Mouse (Mus musculus) CD4-positive, CD25-positive, alpha-beta regulatory T cell, adult 9 weeks (primary cell): ENCODE measurements around the gene Tmem145. TPM values are rescaled to one million over a fixed set of nuclear protein-coding genes. Genes with fewer than 3 reads are reported as not detected.

Experiments used
- polyA plus RNA-seq: library from polyadenylated mRNA; unstranded; fragments of 100-300 nt; shearing (Covaris generic); gene quantifications from one replicate; pipeline ENCODE4 v1.2.1, GENCODE M21; 2017

Gene Tmem145
- not detected for polyA plus RNA-seq

DNA sequence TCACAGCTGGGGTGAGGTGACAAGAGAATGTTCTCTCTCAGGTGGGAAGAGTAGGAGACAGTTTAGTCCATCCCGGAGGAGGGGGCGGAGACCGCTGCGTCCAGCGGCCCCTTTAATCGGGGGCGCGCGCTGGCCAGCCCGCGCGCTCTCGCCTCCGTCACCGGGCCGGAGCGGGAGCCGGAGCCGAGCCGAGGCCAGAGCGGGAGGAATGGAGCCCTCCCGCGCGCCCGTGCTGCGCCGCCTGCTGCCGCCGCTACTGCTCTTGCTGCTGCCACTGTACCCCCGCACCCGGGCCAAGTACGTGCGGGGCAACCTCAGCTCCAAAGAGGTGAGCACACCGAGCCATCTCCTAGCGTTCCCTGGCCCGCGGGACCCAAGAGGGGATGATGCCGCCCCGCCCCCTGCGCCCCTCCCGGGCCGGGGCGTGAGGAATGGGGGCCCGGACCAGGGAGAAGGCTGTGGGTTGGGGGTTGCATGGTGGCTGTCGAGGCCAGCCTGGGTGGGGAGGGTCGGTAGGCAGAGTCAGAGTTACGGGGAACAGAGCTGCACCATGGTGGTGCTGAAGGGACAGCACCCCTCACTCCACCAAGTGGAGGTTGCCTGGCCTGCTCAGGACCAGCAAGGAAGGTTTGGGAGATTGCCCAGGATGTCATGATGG lies at the start of gene Tmem145:
Gene Tmem145, plus strand, starts transcription at position 151 of the 658 bp plus-strand sequence.

GRCm38 (mm10) chr7:25267301-25267750 lies 38.6 kb upstream of the Tmem145 start, which contains the start of gene Cic:
Cic (plus strand) TSS chr7:25267704.

GRCm38 (mm10) chr7:25297454-25298325 lies 8.2 kb upstream of the Tmem145 start, which contains the start of gene Pafah1b3:
Pafah1b3 (minus strand) TSS chr7:25297986.

DNA sequence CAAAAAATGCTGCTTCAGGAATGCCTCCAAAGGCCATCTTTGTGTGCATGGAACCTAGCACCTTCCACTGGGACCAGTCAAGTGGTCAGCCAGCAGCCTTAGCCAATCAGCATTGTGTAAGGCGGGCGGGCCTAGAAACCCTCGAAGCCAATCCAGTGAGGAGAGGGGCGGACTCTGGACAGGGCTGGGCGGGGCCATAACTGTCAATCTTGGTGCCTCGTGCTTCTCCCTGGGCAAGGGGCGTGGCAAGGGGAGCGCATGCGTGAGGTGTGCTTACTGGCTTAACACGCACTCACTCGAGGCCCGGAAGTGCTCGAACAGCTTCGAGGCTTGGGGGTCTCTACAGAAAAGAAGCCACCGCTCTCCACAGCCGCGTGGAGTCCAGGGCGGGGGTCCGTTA lies 4.8 kb upstream of the Tmem145 start, which contains the start of gene Prr19:
Gene Prr19, plus strand, starts transcription at position 349 of the 400 bp plus-strand sequence.

DNA sequence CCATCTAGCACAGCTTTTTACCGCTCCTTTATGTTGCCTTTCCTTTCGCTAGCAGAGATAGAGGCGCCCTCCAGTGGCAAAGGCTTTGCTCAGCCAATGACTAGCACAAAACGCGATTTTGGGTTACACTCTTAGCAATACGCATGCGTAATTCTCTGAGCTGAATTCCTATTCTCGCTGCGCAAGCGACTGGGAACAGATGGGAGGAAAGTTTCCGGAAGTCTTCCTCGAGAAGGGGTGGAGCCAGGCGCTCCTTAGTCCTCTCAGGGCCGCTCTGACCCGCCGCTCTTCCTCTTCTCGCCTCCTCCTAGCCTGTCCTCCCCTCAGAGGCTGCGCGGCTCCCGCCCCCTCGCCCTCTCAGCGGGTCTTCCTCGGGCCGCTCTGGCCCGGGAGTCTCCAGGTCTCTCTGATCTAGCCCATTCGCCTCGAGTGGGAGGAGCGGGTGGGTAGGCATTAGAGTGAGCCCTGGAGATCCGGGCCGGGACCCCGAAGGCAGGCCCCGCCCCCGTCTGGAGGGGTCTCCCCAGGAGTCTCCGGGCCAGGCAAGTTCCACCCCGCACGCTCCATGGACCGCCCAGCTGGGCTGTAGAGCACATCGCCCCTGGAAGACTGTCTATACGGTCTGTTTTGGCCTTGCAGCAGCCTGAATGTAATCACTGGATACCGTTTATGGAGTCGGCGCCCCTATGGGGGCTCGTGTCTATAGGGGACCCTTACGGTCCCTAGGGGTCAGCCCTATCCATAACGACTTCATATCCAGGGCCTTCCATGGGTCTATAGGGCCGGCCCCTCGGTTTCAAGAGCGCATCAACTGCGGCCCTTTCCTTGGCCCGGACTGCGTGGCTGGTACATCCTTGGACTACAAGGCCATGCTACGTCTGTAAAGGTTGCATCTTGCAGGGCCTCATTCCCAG lies 10.9 kb downstream of the Tmem145 start, which contains the start of gene Megf8:
Gene Megf8, plus strand, starts transcription at position 633 of the 914 bp plus-strand sequence.

Other genes starting within 250 kb of the Tmem145 start
- 4.4 TPM for gene Grik5, start 233.8 kb upstream of the Tmem145 start, polyA plus RNA-seq
- 22.0 TPM for gene Zfp574, start 233.5 kb upstream of the Tmem145 start, polyA plus RNA-seq
- gene Pou2f2, start 126.4 kb upstream of the Tmem145 start, polyA plus RNA-seq = 124 TPM
- 45.4 TPM for gene Dedd2, start 85.5 kb upstream of the Tmem145 start, polyA plus RNA-seq
- 4.5 TPM for gene Zfp526, start 84.7 kb upstream of the Tmem145 start, polyA plus RNA-seq
- 6.8 TPM for gene Gsk3a, start 68.3 kb upstream of the Tmem145 start, polyA plus RNA-seq
- gene Erf, start 55.3 kb upstream of the Tmem145 start, polyA plus RNA-seq = 1.1 TPM
- 40.8 TPM for gene Cic, start 38.4 kb upstream of the Tmem145 start, polyA plus RNA-seq
- gene Pafah1b3, start 8.1 kb upstream of the Tmem145 start, polyA plus RNA-seq = 46.0 TPM
- gene Prr19, start 4.7 kb upstream of the Tmem145 start, polyA plus RNA-seq = not detected
- gene Megf8, start 11.1 kb downstream of the Tmem145 start, polyA plus RNA-seq = 0.22 TPM
- not detected for gene Cnfn, start 63.6 kb downstream of the Tmem145 start, polyA plus RNA-seq
- 17.7 TPM for gene Lipe, start 92.6 kb downstream of the Tmem145 start, polyA plus RNA-seq
- 0.62 TPM for gene Cxcl17, start 106.8 kb downstream of the Tmem145 start, polyA plus RNA-seq
- gene Ceacam1, start 171.5 kb downstream of the Tmem145 start, polyA plus RNA-seq = 0.89 TPM
- not detected for gene Ceacam2, start 233.8 kb downstream of the Tmem145 start, polyA plus RNA-seq